Mouse (Mus musculus) gastrocnemius, postnatal 25 days (tissue): ENCODE measurements around the gene H2al1d. TPM values are rescaled to one million over a fixed set of nuclear protein-coding genes. Genes with fewer than 3 reads are reported as not detected.

Experiments
- total RNA-seq, 2 experiments: library from RNA; stranded (reverse); gene quantifications; 1 replicate in 1 of 2; 2 replicates in 1 of 2; pipeline ENCODE4 v1.2.3; 2021

H2al1d gene
- total RNA-seq, 2 experiments from 2014 or later: not detected

Other genes with a start within 250 kb of the H2al1d start
- gene H2al1a, start 9.6 kb upstream of the H2al1d start, total RNA-seq: not detected
- not detected for gene H2al1b, start 6.4 kb upstream of the H2al1d start, total RNA-seq
- gene H2al1c, start 3.2 kb upstream of the H2al1d start, total RNA-seq: not detected
- gene H2al1e, start 3.1 kb downstream of the H2al1d start, total RNA-seq: not detected
- not detected for gene H2al1f, start 6.3 kb downstream of the H2al1d start, total RNA-seq
- gene H2al1g, start 9.4 kb downstream of the H2al1d start, total RNA-seq: not detected
- not detected for gene H2al1h, start 12.7 kb downstream of the H2al1d start, total RNA-seq
- gene H2al1i, start 15.8 kb downstream of the H2al1d start, total RNA-seq: not detected
- not detected for gene H2al1j, start 19.0 kb downstream of the H2al1d start, total RNA-seq